Mouse (Mus musculus) thymus, adult 2 months (tissue): ENCODE measurements around the gene Cpne5. TPM values are rescaled to one million over a fixed set of nuclear protein-coding genes. Genes with fewer than 3 reads are reported as not detected.

Experiments used
- DNase-seq: peaks from one replicate; pipeline ENCODE4 v3.0.0; 2021
- H3K27ac ChIP-seq: fragments of 200-500 bp; 2 replicates; pipeline ENCODE4 v1.5.1; 2012; ENCODE audit warnings: low read length, control low read depth; ENCODE audit not compliant: control insufficient read depth, insufficient read depth
- H3K27me3 ChIP-seq: fragments of 200-500 bp; 2 replicates; pipeline ENCODE4 v1.6.1; 2012; ENCODE audit warnings: mild to moderate bottlenecking, low read length, moderate library complexity, mixed read lengths; ENCODE audit not compliant: control insufficient read depth, insufficient read depth
- H3K36me3 ChIP-seq: fragments of 200-500 bp; 2 replicates; pipeline ENCODE4 v1.6.1; 2012; ENCODE audit warnings: mild to moderate bottlenecking, low read length, moderate library complexity; ENCODE audit not compliant: control insufficient read depth, insufficient read depth
- H3K4me1 ChIP-seq: fragments of 200-500 bp; replicated peaks from 2 replicates; pipeline ENCODE4 v1.6.1; 2012; ENCODE audit warnings: low read length; ENCODE audit not compliant: control insufficient read depth, insufficient read depth
- H3K4me3 ChIP-seq: fragments of 200-500 bp; 2 replicates; pipeline ENCODE4 v1.5.1; 2012; ENCODE audit warnings: mild to moderate bottlenecking, low read length, control low read depth, moderate library complexity; ENCODE audit not compliant: control insufficient read depth, insufficient read depth
- CTCF ChIP-seq: fragments of 200-500 bp; IDR thresholded peaks from 2 replicates; pipeline ENCODE4 v1.5.1; 2012; ENCODE audit warnings: mild to moderate bottlenecking, control low read depth, low read length, moderate library complexity, borderline replicate concordance; ENCODE audit not compliant: control insufficient read depth, poor library complexity, insufficient read depth; ENCODE audit errors: extremely low read depth
- POLR2A ChIP-seq: fragments of 200-500 bp; IDR thresholded peaks from 2 replicates; pipeline ENCODE4 v1.6.1; 2012; ENCODE audit warnings: mild to moderate bottlenecking, low read length, control low read depth, moderate library complexity; ENCODE audit not compliant: control insufficient read depth, poor library complexity, insufficient read depth; ENCODE audit errors: extremely low read depth
- WGBS: fragments of 180-500 bp; shearing (Covaris S2); methylation state at CpG from one replicate; pipeline ENCODE4 v1.1.7; 2018; 5-methylcytosine and 5-hydroxymethylcytosine counted together
- polyA plus RNA-seq: library from polyadenylated mRNA; depleted of rRNA; stranded (reverse); fragments of >200 nt; gene quantifications from 2 replicates; pipeline ENCODE4 v1.2.3, GENCODE M21; 2012

The Cpne5 gene
- polyA plus RNA-seq, 1 experiment, result 4.6 TPM

GRCm38 (mm10) chr17:29218017-29218416 lies 19.9 kb downstream of the Cpne5 start:
- no peak for TF ChIP-seq CTCF
- no peak for TF ChIP-seq POLR2A
- H3K27ac ChIP-seq, result no peak overlapping the region
- no peak for DNase-seq
- no peaks in the 10 kb centered on the region for H3K4me1 ChIP-seq
- H3K4me3 ChIP-seq, result no peak overlapping the region
- no peaks in the 10 kb centered on the region for H3K36me3 ChIP-seq
- no peaks in the 10 kb centered on the region; the same call in 1 of the 2 replicates for H3K27me3 ChIP-seq
- 86% methylated on average over 5 of the region's 5 CpGs for WGBS

- DNase-seq, result no peak
- TF ChIP-seq POLR2A (no peak), CTCF (no peak)
- no peak overlapping the region for H3K27ac ChIP-seq
- H3K4me1 ChIP-seq, result no peaks in the 10 kb centered on the region
- H3K36me3 ChIP-seq, result no peaks in the 10 kb centered on the region
- no peaks in the 10 kb centered on the region; the same call in 1 of the 2 replicates for H3K27me3 ChIP-seq
- 73% methylated on average over 7 of the region's 7 CpGs for WGBS
- no peak overlapping the region for H3K4me3 ChIP-seq
Measured at GRCm38 (mm10) chr17:29216078-29216477, 21.9 kb downstream of the Cpne5 start.

GRCm38 (mm10) chr17:29214655-29215054 lies 23.3 kb downstream of the Cpne5 start:
- Histone ChIP-seq H3K4me1 (no peaks in the 10 kb centered on the region), H3K27ac (no peak overlapping the region), H3K4me3 (no peak overlapping the region), H3K36me3 (no peaks in the 10 kb centered on the region), H3K27me3 (no peaks in the 10 kb centered on the region; the same call in 1 of the 2 replicates)
- WGBS, result 85% methylated on average over 10 of the region's 10 CpGs
- TF ChIP-seq POLR2A, result no peak
- TF ChIP-seq CTCF, result no peak
- no peak for DNase-seq

- Histone ChIP-seq H3K36me3 (no peaks in the 10 kb centered on the region), H3K27me3 (no peaks in the 10 kb centered on the region; the same call in 1 of the 2 replicates), H3K4me3 (no peak overlapping the region), H3K4me1 (no peaks in the 10 kb centered on the region), H3K27ac (no peak overlapping the region)
- no peak for DNase-seq
- TF ChIP-seq POLR2A (no peak), CTCF (no peak)
- 91% methylated on average over 4 of the region's 4 CpGs for WGBS
Measured at GRCm38 (mm10) chr17:29214193-29214456, 23.8 kb downstream of the Cpne5 start.

- no peak overlapping the region for H3K27ac ChIP-seq
- H3K4me1 ChIP-seq, result no peaks in the 10 kb centered on the region
- no peaks in the 10 kb centered on the region for H3K36me3 ChIP-seq
- 76% methylated on average over 12 of the region's 12 CpGs for WGBS
- no peak overlapping the region for H3K4me3 ChIP-seq
- H3K27me3 ChIP-seq, result no peaks in the 10 kb centered on the region; the same call in 1 of the 2 replicates
- DNase-seq, result no peak
- TF ChIP-seq CTCF (no peak), POLR2A (no peak)
Measured at GRCm38 (mm10) chr17:29213381-29214192, 24.4 kb downstream of the Cpne5 start.

GRCm38 (mm10) chr17:29211836-29212235 lies 26.1 kb downstream of the Cpne5 start:
- no peak overlapping the region for H3K4me3 ChIP-seq
- H3K27me3 ChIP-seq, result no peaks in the 10 kb centered on the region; the same call in 1 of the 2 replicates
- DNase-seq, result no peak
- 83% methylated on average over 7 of the region's 7 CpGs for WGBS
- TF ChIP-seq CTCF (no peak), POLR2A (no peak)
- H3K27ac ChIP-seq, result no peak overlapping the region
- no peaks in the 10 kb centered on the region for H3K4me1 ChIP-seq
- no peaks in the 10 kb centered on the region for H3K36me3 ChIP-seq

GRCm38 (mm10) chr17:29210037-29210436 lies 27.9 kb downstream of the Cpne5 start:
- 100% methylated on average over 3 of the region's 3 CpGs for WGBS
- Histone ChIP-seq H3K4me1 (no peaks in the 10 kb centered on the region), H3K27ac (no peak overlapping the region), H3K4me3 (no peak overlapping the region), H3K27me3 (no peaks in the 10 kb centered on the region), H3K36me3 (no peaks in the 10 kb centered on the region)
- no peak for TF ChIP-seq POLR2A
- no peak for TF ChIP-seq CTCF
- no peak for DNase-seq
